Comparison of ENCODE assay signal across 7 mouse cellular contexts in the genomic region with DNA sequence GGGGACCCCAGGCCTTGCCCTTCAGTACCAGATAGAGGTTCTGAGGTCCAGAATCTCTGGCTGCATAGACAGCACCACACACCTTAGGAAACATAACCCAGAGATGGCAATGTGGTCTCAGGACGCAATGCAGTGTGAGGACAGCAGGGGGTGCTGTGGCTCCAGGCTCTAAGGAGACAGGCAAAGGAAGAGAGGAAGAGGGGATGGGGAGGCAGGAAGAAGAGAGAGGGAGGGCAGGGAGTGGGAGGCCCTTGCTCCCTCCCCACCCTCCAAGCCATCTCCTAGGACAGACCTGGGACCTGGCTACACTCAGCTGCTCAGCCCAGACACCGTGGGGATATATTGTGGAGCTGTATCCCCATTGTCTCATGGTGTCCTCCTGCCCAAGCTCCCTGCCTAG. TPM values are rescaled to one million over a fixed set of nuclear protein-coding genes. Genes with fewer than 3 reads are reported as not detected.
DNase-seq lines count a peak whose midpoint lies in the region; ATAC-seq and TF ChIP-seq lines count a peak whose summit lies in the region.

No protein-coding gene starts in this region.

- no peak overlapping the region for H3K4me2 ChIP-seq in midbrain, embryonic 13.5 days (replicated peaks)

- H3K9ac ChIP-seq in midbrain, embryonic 13.5 days (replicated peaks), result no peak overlapping the region

- 0% methylated on average over 2 of the region's 2 CpGs for WGBS in midbrain, embryonic 13.5 days
- WGBS in small intestine, adult 2 months, result 28% methylated on average over 2 of the region's 2 CpGs

- intact Hi-C loops in left cerebral cortex, postnatal 4 days (cut with DNase I), result loop anchor here (5.0 kb wide), 2 partner anchors 435 to 700 kb away; a partner anchor contains a TSS

- peaks cover 82% of the 10 kb centered on the region for H3K4me1 ChIP-seq in midbrain, embryonic 13.5 days (replicated peaks)
- H3K4me1 ChIP-seq in small intestine, adult 2 months (ENCODE audit: control insufficient read depth, insufficient read depth, insufficient read length, low read length), result peaks cover 7% of the 10 kb centered on the region; the same call in 1 of the 2 replicates

- TF ChIP-seq POLR2A in small intestine, adult 2 months (IDR thresholded peaks at IDR 0.05; ENCODE audit: low read depth, low read length), result no peak

- no peaks in the 10 kb centered on the region for H3K36me3 ChIP-seq in midbrain, embryonic 13.5 days
- H3K36me3 ChIP-seq in small intestine, adult 2 months (ENCODE audit: control insufficient read depth, insufficient read depth, low read length), result no peaks in the 10 kb centered on the region

- H3K27me3 ChIP-seq in midbrain, embryonic 13.5 days, result 0 out of 2 replicates have a peak, but pooled peaks cover 7% of the 10 kb centered on the region
- H3K27me3 ChIP-seq in small intestine, adult 2 months (ENCODE audit: control insufficient read depth, insufficient read depth, low read length), result no peaks in the 10 kb centered on the region

- peak overlapping the region; percentile 82; the same call in 1 of the 2 replicates for H3K27ac ChIP-seq in midbrain, embryonic 13.5 days
- no peak overlapping the region for H3K27ac ChIP-seq in small intestine, adult 2 months (ENCODE audit: insufficient read depth, low read depth, low read length)

- peak; percentile 52 for DNase-seq in T-cell, adult 2 months (ENCODE audit: low spot score)
- DNase-seq in cerebellum, postnatal 10 days, result peak; percentile 91 to 94
- peak; percentile 85 to 88 for DNase-seq in frontal cortex, postnatal 36 days (ENCODE audit: low spot score in 2 of 2)
- DNase-seq in kidney, adult 11 months, result peak; percentile 64
- DNase-seq in left cerebral cortex, postnatal 4 days, result peak; percentile 79

- peak; percentile 38 for ATAC-seq in midbrain, embryonic 13.5 days

- TF ChIP-seq CTCF in small intestine, adult 2 months (IDR thresholded peaks at IDR 0.05; ENCODE audit: extremely low read depth, insufficient read length, insufficient replicate concordance, low read depth, low read length), result peak; percentile 79; the same call in 1 of the 2 replicates

- H3K4me3 ChIP-seq in midbrain, embryonic 13.5 days (replicated peaks), result no peak overlapping the region
- H3K4me3 ChIP-seq in small intestine, adult 2 months (ENCODE audit: low read depth, low read length), result no peak overlapping the region

- no peaks in the 10 kb centered on the region for H3K9me3 ChIP-seq in midbrain, embryonic 13.5 days

RNA-seq across cellular contexts. Expression of a gene that starts 25.5 kb away (rescaled TPM):
- 10 to 100 TPM; 37.2 to 41.2 TPM for total RNA-seq in left cerebral cortex, postnatal 4 days (2021)
- polyA plus RNA-seq in midbrain, embryonic 13.5 days (2015; fragmentation: Nextera tagmentation; extraction: Ambion mirVana), result 66.9 and 70.2 TPM in 2 replicates
- polyA plus RNA-seq in small intestine, adult 2 months (2012; rRNA removed), result 74.9 and 156 TPM in 2 replicates

RNA-seq across cellular contexts. Expression of a gene that starts 29.0 kb away (rescaled TPM):
- total RNA-seq in left cerebral cortex, postnatal 4 days (2021), result 10 to 100 TPM; 12.5 to 14.3 TPM
- polyA plus RNA-seq in midbrain, embryonic 13.5 days (2015; fragmentation: Nextera tagmentation; extraction: Ambion mirVana), result 66.2 and 71.9 TPM in 2 replicates
- 7.9 and 14.5 TPM in 2 replicates for polyA plus RNA-seq in small intestine, adult 2 months (2012; rRNA removed)

RNA-seq across cellular contexts. Expression of a gene that starts 52.8 kb away (rescaled TPM):
- total RNA-seq in left cerebral cortex, postnatal 4 days (2021), result 100 to 1,000 TPM; 494 to 504 TPM
- polyA plus RNA-seq in midbrain, embryonic 13.5 days (2015; fragmentation: Nextera tagmentation; extraction: Ambion mirVana), result 478 and 520 TPM in 2 replicates
- 13.6 and 22.1 TPM in 2 replicates for polyA plus RNA-seq in small intestine, adult 2 months (2012; rRNA removed)

Comparison
In these comparisons a context has a peak if more than half of its experiments do, and no peak if none do; other contexts are left out.
1. RNA of a gene that starts 52.8 kb away (polyA plus RNA-seq): 478 to 520 TPM in midbrain, embryonic 13.5 days; 13.6 to 22.1 TPM in small intestine, adult 2 months; every median in the first group is over 10 times any median in the second.
2. Peak in every context shown above with its lines, with median percentiles within 50 percentile points of each other: DNase-seq.